Mouse (Mus musculus): ENCODE measurements around the gene Fli1. TPM values are rescaled to one million over a fixed set of nuclear protein-coding genes. Genes with fewer than 3 reads are reported as not detected.

The Fli1 gene
- polyA plus RNA-seq, 1 experiment from 2014 or later, result 18.8 TPM

DNA sequence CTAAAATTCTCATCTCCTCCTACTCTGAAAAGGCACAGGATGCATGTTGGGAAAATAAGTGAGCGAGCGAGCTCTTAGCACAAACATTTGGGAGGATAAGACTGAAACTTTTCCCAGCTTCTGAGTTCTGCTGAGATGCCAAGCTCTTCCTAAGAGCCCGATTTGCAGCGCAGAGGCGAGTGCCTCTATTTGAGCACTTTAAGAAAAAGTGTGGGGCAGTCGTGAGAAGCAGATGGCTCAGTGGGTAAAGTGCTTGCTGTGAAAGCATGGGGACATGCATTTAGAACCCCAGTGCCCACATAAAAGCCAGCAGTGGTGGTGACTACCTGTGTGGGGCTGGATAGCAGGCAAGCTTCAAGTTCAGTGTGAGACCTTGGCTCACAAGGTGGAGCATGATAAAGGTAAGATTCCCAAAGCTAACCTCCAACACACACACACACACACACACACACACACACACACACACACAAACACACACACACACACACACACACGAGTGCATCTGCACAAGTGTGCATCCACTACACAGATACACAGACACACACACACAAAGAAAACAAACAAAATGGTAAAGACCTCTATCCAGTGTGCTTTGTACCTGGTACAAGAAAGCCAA, 37.1 kb downstream of the Fli1 start:
- H3K27me3 ChIP-seq (replicated peaks; ENCODE audit: control insufficient read depth, insufficient read depth, low read length), result no peaks in the 10 kb centered on the region
- 0 out of 2 replicates have a peak overlapping the region, but pooled peaks have one; percentile 31 for H3K27ac ChIP-seq (replicated peaks; ENCODE audit: low read depth, low read length)
- H3K4me2 ChIP-seq (ENCODE audit: low read depth, low read length), result no peak overlapping the region
- peaks cover 25% of the 10 kb centered on the region for H3K4me1 ChIP-seq (ENCODE audit: control insufficient read depth, insufficient read depth, low read length)
- H3K36me3 ChIP-seq (ENCODE audit: control insufficient read depth, insufficient read depth, low read length), result no peaks in the 10 kb centered on the region
- ATAC-seq (ENCODE audit: low read depth), result no peak
- DNase-seq (ENCODE audit: low spot score), result no peak
- no peak overlapping the region for H3K4me3 ChIP-seq (ENCODE audit: low read depth, low read length)
- WGBS, result 76% methylated on average over 7 of the region's 7 CpGs
- H3K9me3 ChIP-seq (ENCODE audit: control insufficient read depth, low read length), result no peaks in the 10 kb centered on the region
- 0 out of 2 replicates have a peak overlapping the region, but pooled peaks have one; percentile 23 for H3K9ac ChIP-seq (ENCODE audit: low read depth, low read length)

DNA sequence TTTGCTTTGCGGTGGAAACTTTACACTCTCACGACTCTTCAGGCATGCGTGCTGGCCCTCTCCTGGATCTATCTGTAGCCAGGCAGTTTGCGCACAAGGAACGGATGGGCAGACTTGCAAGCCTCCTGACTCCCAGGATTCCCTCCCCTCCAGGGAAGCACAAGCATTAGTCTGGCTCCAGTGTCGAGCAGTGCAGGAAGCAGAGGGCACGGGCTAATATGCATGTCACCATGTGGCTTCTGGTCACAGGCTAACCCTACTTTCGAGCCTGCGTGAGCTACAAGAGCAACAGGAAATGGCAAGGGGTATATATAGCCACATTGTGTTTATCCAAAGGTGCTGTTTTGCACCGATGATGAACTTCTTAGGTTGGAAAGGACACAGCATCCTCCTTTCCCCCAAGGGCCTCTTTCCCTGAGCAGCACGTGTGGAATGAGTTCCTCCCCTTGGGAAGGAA, 38.6 kb downstream of the Fli1 start:
- DNase-seq (ENCODE audit: low spot score), result peak; percentile 39
- H3K4me1 ChIP-seq (ENCODE audit: control insufficient read depth, insufficient read depth, low read length), result peaks cover 25% of the 10 kb centered on the region
- H3K4me3 ChIP-seq (ENCODE audit: low read depth, low read length), result no peak overlapping the region
- H3K27ac ChIP-seq (replicated peaks; ENCODE audit: low read depth, low read length), result no peak overlapping the region
- H3K36me3 ChIP-seq (ENCODE audit: control insufficient read depth, insufficient read depth, low read length), result no peaks in the 10 kb centered on the region
- no peak for ATAC-seq (ENCODE audit: low read depth)
- 47% methylated on average over 11 of the region's 11 CpGs for WGBS
- no peak overlapping the region for H3K4me2 ChIP-seq (ENCODE audit: low read depth, low read length)
- H3K27me3 ChIP-seq (replicated peaks; ENCODE audit: control insufficient read depth, insufficient read depth, low read length), result no peaks in the 10 kb centered on the region
- no peaks in the 10 kb centered on the region for H3K9me3 ChIP-seq (ENCODE audit: control insufficient read depth, low read length)
- no peak overlapping the region for H3K9ac ChIP-seq (ENCODE audit: low read depth, low read length)

DNA sequence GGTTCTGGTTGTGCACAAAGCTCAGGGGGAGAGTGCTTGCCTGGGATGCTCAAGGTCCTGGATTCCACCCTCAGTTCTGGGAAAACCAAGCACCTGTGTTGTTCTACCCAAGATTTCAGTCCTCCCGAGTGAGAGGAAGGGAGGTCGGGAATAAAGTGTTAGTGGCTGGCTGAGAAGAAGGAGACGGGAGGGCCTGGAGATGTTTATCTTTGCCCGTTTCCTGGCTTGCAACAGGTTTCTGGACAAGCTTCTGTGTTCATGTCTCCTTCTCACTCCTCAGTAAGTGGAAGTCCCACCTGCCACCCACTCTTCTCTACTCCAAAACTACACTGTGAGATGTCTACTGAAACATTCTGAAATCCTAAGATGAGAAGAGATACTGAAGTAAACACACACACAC, 39.2 kb downstream of the Fli1 start:
- Histone ChIP-seq H3K4me2 (ENCODE audit: low read depth, low read length) (no peak overlapping the region), H3K27ac (replicated peaks; ENCODE audit: low read depth, low read length) (no peak overlapping the region), H3K4me3 (ENCODE audit: low read depth, low read length) (no peak overlapping the region), H3K36me3 (ENCODE audit: control insufficient read depth, insufficient read depth, low read length) (no peaks in the 10 kb centered on the region), H3K27me3 (replicated peaks; ENCODE audit: control insufficient read depth, insufficient read depth, low read length) (no peaks in the 10 kb centered on the region), H3K9me3 (ENCODE audit: control insufficient read depth, low read length) (no peaks in the 10 kb centered on the region), H3K4me1 (ENCODE audit: control insufficient read depth, insufficient read depth, low read length) (peaks cover 25% of the 10 kb centered on the region), H3K9ac (ENCODE audit: low read depth, low read length) (no peak overlapping the region)
- 22% methylated on average over 4 of the region's 4 CpGs for WGBS
- no peak for DNase-seq (ENCODE audit: low spot score)
- no peak for ATAC-seq (ENCODE audit: low read depth)

DNA sequence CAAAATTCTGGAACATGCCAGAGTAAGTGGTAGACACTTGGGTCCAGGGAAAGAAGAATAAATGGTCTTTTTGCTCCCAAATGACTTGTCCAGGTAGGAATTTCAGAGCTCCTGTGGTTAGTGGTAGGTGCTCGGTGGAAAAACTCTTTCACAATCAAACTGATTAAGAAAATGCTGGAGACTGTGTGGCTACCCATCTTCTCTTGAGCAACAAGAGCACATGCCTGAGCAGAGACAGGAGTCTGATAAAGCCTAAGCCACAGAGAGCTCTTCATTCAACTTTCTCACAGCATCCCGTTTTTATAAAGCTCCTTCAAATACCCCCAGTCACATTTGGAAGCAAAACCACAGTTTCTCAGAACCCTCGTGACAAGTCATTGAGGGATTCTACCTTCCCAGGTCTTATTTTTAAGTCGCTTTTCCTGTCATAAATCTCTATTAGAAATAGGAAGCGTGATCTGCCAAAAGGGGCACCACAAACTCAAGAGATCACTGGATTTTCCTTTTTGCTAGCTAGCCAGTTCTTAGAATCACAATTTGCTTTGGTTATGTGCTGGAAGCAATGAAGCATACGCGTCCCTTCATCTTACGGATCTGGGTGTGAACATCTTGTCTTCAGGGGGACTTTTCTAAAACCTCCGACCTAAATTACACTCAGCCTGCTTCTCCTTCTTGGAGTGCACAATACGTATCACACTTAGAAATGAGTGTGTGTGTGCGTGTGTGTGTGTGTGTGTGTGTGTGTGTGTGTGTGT, 40.2 kb downstream of the Fli1 start:
- no peak overlapping the region for H3K9ac ChIP-seq (ENCODE audit: low read depth, low read length)
- H3K27ac ChIP-seq (replicated peaks; ENCODE audit: low read depth, low read length), result no peak overlapping the region
- no peaks in the 10 kb centered on the region for H3K36me3 ChIP-seq (ENCODE audit: control insufficient read depth, insufficient read depth, low read length)
- DNase-seq (ENCODE audit: low spot score) (no peak), ATAC-seq (ENCODE audit: low read depth) (no peak)
- H3K4me2 ChIP-seq (ENCODE audit: low read depth, low read length), result no peak overlapping the region
- no peak overlapping the region for H3K4me3 ChIP-seq (ENCODE audit: low read depth, low read length)
- peaks cover 18% of the 10 kb centered on the region for H3K4me1 ChIP-seq (ENCODE audit: control insufficient read depth, insufficient read depth, low read length)
- WGBS, result 82% methylated on average over 11 of the region's 11 CpGs
- no peaks in the 10 kb centered on the region for H3K9me3 ChIP-seq (ENCODE audit: control insufficient read depth, low read length)
- no peaks in the 10 kb centered on the region for H3K27me3 ChIP-seq (replicated peaks; ENCODE audit: control insufficient read depth, insufficient read depth, low read length)

DNA sequence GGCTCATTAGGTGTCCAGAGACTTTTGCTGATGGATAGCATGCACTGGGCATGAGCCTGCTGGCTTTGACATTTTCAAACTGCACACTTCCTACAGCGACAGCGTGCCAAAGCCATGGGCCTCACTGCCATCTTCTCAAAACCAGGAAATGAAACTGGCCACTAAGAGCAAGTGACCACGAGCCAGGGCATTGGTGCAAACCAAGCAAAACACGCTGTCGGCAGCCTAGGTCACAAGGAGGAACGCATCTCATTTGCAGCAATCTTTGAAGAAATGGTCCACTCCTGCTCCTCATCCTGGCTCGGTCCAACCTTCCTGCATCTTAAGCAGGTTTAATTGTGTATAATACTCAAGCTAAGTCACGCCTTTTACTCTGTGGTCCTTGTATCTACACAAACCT, 41.8 kb downstream of the Fli1 start:
- ATAC-seq (ENCODE audit: low read depth), result no peak
- 86% methylated on average over 8 of the region's 8 CpGs for WGBS

DNA sequence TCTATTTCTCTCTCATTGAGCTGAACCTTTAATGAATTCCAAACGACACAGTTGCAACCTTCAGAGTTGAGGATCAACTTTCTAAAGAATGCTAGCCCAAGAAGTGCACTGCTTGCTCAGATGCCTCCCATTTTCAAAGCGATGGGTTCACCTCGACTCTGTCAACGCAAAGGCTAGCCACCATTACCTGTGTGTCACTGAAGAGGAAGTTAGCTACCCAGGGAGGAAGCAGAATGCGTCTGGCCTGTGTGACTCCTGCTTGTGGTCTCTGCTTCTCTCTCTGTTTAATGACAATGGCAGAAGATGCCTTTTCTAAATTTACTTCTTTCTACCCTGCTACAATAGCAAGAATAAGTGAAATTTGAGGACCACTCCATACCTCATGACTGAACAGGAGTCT, 42.6 kb downstream of the Fli1 start:
- H3K4me1 ChIP-seq (ENCODE audit: control insufficient read depth, insufficient read depth, low read length), result peaks cover 18% of the 10 kb centered on the region

More for the DNA sequence above, 41.8 kb downstream of the Fli1 start:
- no peak for DNase-seq (ENCODE audit: low spot score)
- no peaks in the 10 kb centered on the region for H3K9me3 ChIP-seq (ENCODE audit: control insufficient read depth, low read length)
- no peaks in the 10 kb centered on the region for H3K36me3 ChIP-seq (ENCODE audit: control insufficient read depth, insufficient read depth, low read length)
- no peak overlapping the region for H3K9ac ChIP-seq (ENCODE audit: low read depth, low read length)
- no peak overlapping the region for H3K27ac ChIP-seq (replicated peaks; ENCODE audit: low read depth, low read length)
- H3K4me1 ChIP-seq (ENCODE audit: control insufficient read depth, insufficient read depth, low read length), result peaks cover 10% of the 10 kb centered on the region
- no peak overlapping the region for H3K4me2 ChIP-seq (ENCODE audit: low read depth, low read length)
- H3K4me3 ChIP-seq (ENCODE audit: low read depth, low read length), result no peak overlapping the region
- H3K27me3 ChIP-seq (replicated peaks; ENCODE audit: control insufficient read depth, insufficient read depth, low read length), result no peaks in the 10 kb centered on the region

DNA sequence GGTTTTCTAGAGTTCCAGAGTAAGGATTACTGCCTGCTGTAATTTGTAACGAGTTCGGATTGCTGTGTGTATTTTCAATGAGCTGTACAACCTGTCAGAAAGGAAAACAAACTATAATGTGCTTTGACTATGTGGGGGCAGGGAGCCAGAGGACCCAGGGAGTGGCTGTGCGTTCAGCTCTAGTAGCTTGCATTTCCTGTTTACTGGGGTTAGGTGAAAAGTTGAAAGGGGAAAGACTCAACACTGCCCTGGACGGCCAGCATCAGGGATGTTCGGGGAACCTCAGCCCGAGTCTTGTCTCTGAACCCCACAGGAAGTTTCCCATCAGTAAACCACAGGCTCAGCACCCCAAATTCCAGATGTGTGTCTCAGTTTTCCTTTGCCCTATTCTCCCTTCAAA, 43.2 kb downstream of the Fli1 start:
- 46% methylated on average over 6 of the region's 6 CpGs for WGBS
- Histone ChIP-seq H3K9ac (ENCODE audit: low read depth, low read length) (no peak overlapping the region), H3K27me3 (replicated peaks; ENCODE audit: control insufficient read depth, insufficient read depth, low read length) (no peaks in the 10 kb centered on the region), H3K4me1 (ENCODE audit: control insufficient read depth, insufficient read depth, low read length) (peaks cover 24% of the 10 kb centered on the region), H3K4me2 (ENCODE audit: low read depth, low read length) (no peak overlapping the region), H3K4me3 (ENCODE audit: low read depth, low read length) (no peak overlapping the region), H3K36me3 (ENCODE audit: control insufficient read depth, insufficient read depth, low read length) (no peaks in the 10 kb centered on the region), H3K9me3 (ENCODE audit: control insufficient read depth, low read length) (no peaks in the 10 kb centered on the region), H3K27ac (replicated peaks; ENCODE audit: low read depth, low read length) (no peak overlapping the region)
- ATAC-seq (ENCODE audit: low read depth) (no peak), DNase-seq (ENCODE audit: low spot score) (no peak)

More for the DNA sequence above, 42.6 kb downstream of the Fli1 start:
- DNase-seq (ENCODE audit: low spot score) (no peak), ATAC-seq (ENCODE audit: low read depth) (no peak)
- Histone ChIP-seq H3K36me3 (ENCODE audit: control insufficient read depth, insufficient read depth, low read length) (no peaks in the 10 kb centered on the region), H3K9me3 (ENCODE audit: control insufficient read depth, low read length) (no peaks in the 10 kb centered on the region), H3K9ac (ENCODE audit: low read depth, low read length) (no peak overlapping the region), H3K4me2 (ENCODE audit: low read depth, low read length) (no peak overlapping the region), H3K4me3 (ENCODE audit: low read depth, low read length) (no peak overlapping the region), H3K27ac (replicated peaks; ENCODE audit: low read depth, low read length) (no peak overlapping the region), H3K27me3 (replicated peaks; ENCODE audit: control insufficient read depth, insufficient read depth, low read length) (no peaks in the 10 kb centered on the region)
- WGBS, result 69% methylated on average over 5 of the region's 5 CpGs

DNA sequence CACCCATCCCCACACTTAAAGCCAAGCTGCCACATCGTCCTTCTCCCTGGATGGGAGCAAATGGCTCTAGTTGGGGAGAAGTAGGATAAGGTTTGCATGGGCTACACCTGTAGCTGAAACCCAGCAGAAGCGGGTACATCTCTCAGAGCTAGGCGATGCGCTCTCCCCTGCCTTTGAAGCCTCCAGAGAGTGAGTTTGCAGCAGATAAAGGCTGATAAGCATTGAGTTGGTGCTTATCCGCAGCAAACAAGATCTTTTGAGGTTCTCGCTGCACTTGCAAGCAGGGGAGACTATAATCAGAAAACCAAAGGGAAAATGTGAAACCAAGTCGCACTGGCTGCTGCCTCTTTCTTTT, 47.0 kb downstream of the Fli1 start:
- H3K36me3 ChIP-seq (ENCODE audit: control insufficient read depth, insufficient read depth, low read length), result no peaks in the 10 kb centered on the region
- H3K9me3 ChIP-seq (ENCODE audit: control insufficient read depth, low read length), result no peaks in the 10 kb centered on the region
- WGBS, result 41% methylated on average over 7 of the region's 7 CpGs
- H3K4me2 ChIP-seq (ENCODE audit: low read depth, low read length), result peak overlapping the region; percentile 19; the same call in 1 of the 2 replicates
- ATAC-seq (ENCODE audit: low read depth), result no peak
- H3K9ac ChIP-seq (ENCODE audit: low read depth, low read length), result no peak overlapping the region
- H3K4me3 ChIP-seq (ENCODE audit: low read depth, low read length), result no peak overlapping the region
- H3K27ac ChIP-seq (replicated peaks; ENCODE audit: low read depth, low read length), result peak overlapping the region; percentile 54; the same call in 1 of the 2 replicates
- H3K4me1 ChIP-seq (ENCODE audit: control insufficient read depth, insufficient read depth, low read length), result peaks cover 22% of the 10 kb centered on the region
- DNase-seq (ENCODE audit: low spot score), result no peak
- no peaks in the 10 kb centered on the region for H3K27me3 ChIP-seq (replicated peaks; ENCODE audit: control insufficient read depth, insufficient read depth, low read length)
